Mouse (Mus musculus) kidney, embryonic 15.5 days (tissue): Measurements from ENCODE around the gene Aff1. TPM values are rescaled to one million over a fixed set of nuclear protein-coding genes. Genes with fewer than 3 reads are reported as not detected.

Experiments
- ATAC-seq: fragments of 200-750 bp; cut with Nextera tagmentation; replicated peaks from 2 replicates; pipeline ENCODE4 v1.8.0; 2017; ENCODE audit warnings: moderate TSS enrichment; ENCODE audit not compliant: low FRiP score
- H3K27ac ChIP-seq: fragments of 300-500 bp; sonication (generic); 2 replicates; pipeline ENCODE4 v1.5.1; 2015; ENCODE audit warnings: mild to moderate bottlenecking, inconsistent platforms
- H3K27me3 ChIP-seq: fragments of 300-500 bp; sonication (generic); 2 replicates; pipeline ENCODE4 v1.6.1; 2015; ENCODE audit warnings: inconsistent platforms
- H3K36me3 ChIP-seq: fragments of 300-500 bp; sonication (generic); 2 replicates; pipeline ENCODE4 v1.6.1; 2015; ENCODE audit warnings: inconsistent platforms
- H3K4me1 ChIP-seq: fragments of 300-500 bp; sonication (generic); 2 replicates; pipeline ENCODE4 v1.6.1; 2015; ENCODE audit warnings: inconsistent platforms
- H3K4me2 ChIP-seq: fragments of 300-500 bp; sonication (generic); 2 replicates; pipeline ENCODE4 v1.6.1; 2015; ENCODE audit warnings: moderate library complexity, mild to moderate bottlenecking, inconsistent platforms
- H3K4me3 ChIP-seq: fragments of 300-500 bp; sonication (generic); replicated peaks from 2 replicates; pipeline ENCODE4 v1.5.1; 2015; ENCODE audit warnings: mild to moderate bottlenecking, inconsistent platforms
- H3K9ac ChIP-seq: fragments of 300-500 bp; sonication (generic); 2 replicates; pipeline ENCODE4 v1.6.1; 2015; ENCODE audit warnings: mild to moderate bottlenecking, inconsistent platforms
- H3K9me3 ChIP-seq: fragments of 300-500 bp; sonication (generic); replicated peaks from 2 replicates; pipeline ENCODE4 v1.6.1; 2016; ENCODE audit warnings: inconsistent platforms
- WGBS: fragments of 180-500 bp; shearing (Covaris S2); methylation state at CpG from one replicate; pipeline ENCODE4 v1.1.7; 2015; ENCODE audit warnings: mixed read lengths; 5-methylcytosine and 5-hydroxymethylcytosine counted together
- polyA plus RNA-seq: library from polyadenylated mRNA; unstranded; fragments of >200 nt; fragmentation: Nextera tagmentation; extraction: Ambion mirVana; gene quantifications from 2 replicates; pipeline ENCODE4 v1.2.1, GENCODE M21; 2015

The Aff1 gene
- polyA plus RNA-seq, 1 experiment from 2014 or later = 12.3 TPM

GRCm38 (mm10) chr5:103818602-103819001 lies 126.4 kb downstream of the Aff1 start:
- Histone ChIP-seq H3K4me1 (peaks cover 29% of the 10 kb centered on the region), H3K4me3 (no peak overlapping the region), H3K27me3 (no peaks in the 10 kb centered on the region), H3K9me3 (no peaks in the 10 kb centered on the region), H3K36me3 (0 out of 2 replicates have a peak, but pooled peaks cover 4% of the 10 kb centered on the region), H3K9ac (no peak overlapping the region), H3K27ac (no peak overlapping the region), H3K4me2 (no peak overlapping the region)
- WGBS = 85% methylated on average over 9 of the region's 9 CpGs
- ATAC-seq = no peak

GRCm38 (mm10) chr5:103819674-103820073 lies 127.5 kb downstream of the Aff1 start:
- no peak overlapping the region for H3K4me3 ChIP-seq
- H3K27me3 ChIP-seq = no peaks in the 10 kb centered on the region
- H3K36me3 ChIP-seq = 0 out of 2 replicates have a peak, but pooled peaks cover 4% of the 10 kb centered on the region
- H3K27ac ChIP-seq = no peak overlapping the region
- no peak overlapping the region for H3K9ac ChIP-seq
- H3K9me3 ChIP-seq = no peaks in the 10 kb centered on the region
- peaks cover 22% of the 10 kb centered on the region for H3K4me1 ChIP-seq
- H3K4me2 ChIP-seq = no peak overlapping the region
- no peak for ATAC-seq
- WGBS = 90% methylated on average over 1 of the region's 1 CpGs

- WGBS = 65% methylated on average over 9 of the region's 9 CpGs
- Histone ChIP-seq H3K9me3 (no peaks in the 10 kb centered on the region), H3K36me3 (peaks cover 7% of the 10 kb centered on the region), H3K27ac (peak overlapping the region; percentile 45; the same call in 1 of the 2 replicates), H3K9ac (no peak overlapping the region), H3K4me3 (no peak overlapping the region), H3K4me2 (no peak overlapping the region), H3K4me1 (peaks cover 16% of the 10 kb centered on the region), H3K27me3 (no peaks in the 10 kb centered on the region)
- ATAC-seq = no peak
These were observed 128.9 kb downstream of the Aff1 start for GRCm38 (mm10) chr5:103821062-103821461.

GRCm38 (mm10) chr5:103821500-103822298 lies 129.5 kb downstream of the Aff1 start:
- no peak for ATAC-seq
- H3K4me3 ChIP-seq = no peak overlapping the region
- H3K9ac ChIP-seq = no peak overlapping the region
- H3K27ac ChIP-seq = peak overlapping the region; percentile 45
- peaks cover 16% of the 10 kb centered on the region for H3K4me1 ChIP-seq
- no peaks in the 10 kb centered on the region for H3K27me3 ChIP-seq
- peaks cover 14% of the 10 kb centered on the region for H3K36me3 ChIP-seq
- H3K9me3 ChIP-seq = no peaks in the 10 kb centered on the region
- H3K4me2 ChIP-seq = no peak overlapping the region
- WGBS = 69% methylated on average over 13 of the region's 13 CpGs

- H3K4me2 ChIP-seq = no peak overlapping the region
- no peak for ATAC-seq
- H3K4me1 ChIP-seq = peaks cover 17% of the 10 kb centered on the region
- no peak overlapping the region for H3K4me3 ChIP-seq
- no peak overlapping the region for H3K9ac ChIP-seq
- 94% methylated on average over 5 of the region's 5 CpGs for WGBS
- H3K27ac ChIP-seq = no peak overlapping the region
- no peaks in the 10 kb centered on the region for H3K27me3 ChIP-seq
- H3K36me3 ChIP-seq = peaks cover 15% of the 10 kb centered on the region
- H3K9me3 ChIP-seq = no peaks in the 10 kb centered on the region
These were observed 130.8 kb downstream of the Aff1 start for GRCm38 (mm10) chr5:103822949-103823348.

GRCm38 (mm10) chr5:103828304-103828703 lies 136.1 kb downstream of the Aff1 start:
- no peaks in the 10 kb centered on the region for H3K9me3 ChIP-seq
- H3K9ac ChIP-seq = no peak overlapping the region
- no peaks in the 10 kb centered on the region for H3K27me3 ChIP-seq
- H3K4me3 ChIP-seq = no peak overlapping the region
- peak overlapping the region; percentile 61 for H3K27ac ChIP-seq
- H3K36me3 ChIP-seq = peaks cover 43% of the 10 kb centered on the region
- WGBS = 67% methylated on average over 21 of the region's 21 CpGs
- H3K4me2 ChIP-seq = no peak overlapping the region
- peak; percentile 49; the same call in 1 of the 2 replicates for ATAC-seq
- peaks cover 22% of the 10 kb centered on the region for H3K4me1 ChIP-seq

GRCm38 (mm10) chr5:103828729-103829128 lies 136.6 kb downstream of the Aff1 start:
- ATAC-seq = no peak

GRCm38 (mm10) chr5:103829158-103829557 lies 137.0 kb downstream of the Aff1 start:
- H3K4me2 ChIP-seq = no peak overlapping the region

More at GRCm38 (mm10) chr5:103828729-103829128, 136.6 kb downstream of the Aff1 start:
- Histone ChIP-seq H3K27me3 (no peaks in the 10 kb centered on the region), H3K27ac (peak overlapping the region; percentile 61), H3K4me3 (no peak overlapping the region), H3K36me3 (peaks cover 47% of the 10 kb centered on the region), H3K4me1 (peaks cover 22% of the 10 kb centered on the region), H3K9me3 (no peaks in the 10 kb centered on the region), H3K4me2 (no peak overlapping the region), H3K9ac (no peak overlapping the region)
- WGBS = 41% methylated on average over 8 of the region's 8 CpGs

GRCm38 (mm10) chr5:103830886-103831285 lies 138.7 kb downstream of the Aff1 start:
- 87% methylated on average over 1 of the region's 1 CpGs for WGBS
- Histone ChIP-seq H3K4me2 (no peak overlapping the region), H3K36me3 (peaks cover 59% of the 10 kb centered on the region), H3K4me3 (no peak overlapping the region), H3K27me3 (no peaks in the 10 kb centered on the region), H3K9ac (no peak overlapping the region), H3K9me3 (no peaks in the 10 kb centered on the region), H3K4me1 (peaks cover 29% of the 10 kb centered on the region), H3K27ac (no peak overlapping the region)
- no peak for ATAC-seq

More at GRCm38 (mm10) chr5:103829158-103829557, 137.0 kb downstream of the Aff1 start:
- Histone ChIP-seq H3K4me1 (peaks cover 22% of the 10 kb centered on the region), H3K9me3 (no peaks in the 10 kb centered on the region), H3K4me3 (no peak overlapping the region), H3K9ac (no peak overlapping the region), H3K27me3 (no peaks in the 10 kb centered on the region), H3K27ac (peak overlapping the region; percentile 61), H3K36me3 (peaks cover 51% of the 10 kb centered on the region)
- WGBS = 31% methylated on average over 12 of the region's 12 CpGs
- ATAC-seq = peak; percentile 69

GRCm38 (mm10) chr5:103835471-103836147 lies 143.4 kb downstream of the Aff1 start:
- no peak overlapping the region for H3K4me3 ChIP-seq
- H3K36me3 ChIP-seq = peaks cover 34% of the 10 kb centered on the region
- peak overlapping the region; percentile 4; the same call in 1 of the 2 replicates for H3K4me2 ChIP-seq
- H3K27ac ChIP-seq = peak overlapping the region; percentile 85
- H3K9me3 ChIP-seq = no peaks in the 10 kb centered on the region
- no peak for ATAC-seq
- H3K9ac ChIP-seq = no peak overlapping the region
- 57% methylated on average over 15 of the region's 15 CpGs for WGBS
- H3K27me3 ChIP-seq = no peaks in the 10 kb centered on the region
- H3K4me1 ChIP-seq = peaks cover 40% of the 10 kb centered on the region

- peaks cover 40% of the 10 kb centered on the region for H3K4me1 ChIP-seq
- peak; percentile 91 for ATAC-seq
- H3K9ac ChIP-seq = no peak overlapping the region
- WGBS = 42% methylated on average over 10 of the region's 11 CpGs
- H3K4me3 ChIP-seq = no peak overlapping the region
- no peaks in the 10 kb centered on the region for H3K27me3 ChIP-seq
- no peaks in the 10 kb centered on the region for H3K9me3 ChIP-seq
- H3K27ac ChIP-seq = peak overlapping the region; percentile 85
- peaks cover 34% of the 10 kb centered on the region for H3K36me3 ChIP-seq
- H3K4me2 ChIP-seq = no peak overlapping the region
These were observed 144.1 kb downstream of the Aff1 start for GRCm38 (mm10) chr5:103836148-103836784.
